Mouse (Mus musculus) heart, adult 2 months (tissue): ENCODE measurements around the gene Neurl1a.

Experiments used
- CTCF ChIP-seq: fragments of 200-600 bp; IDR thresholded peaks from 2 replicates; pipeline ENCODE4 v1.8.1; 2022; ENCODE audit warnings: antibody characterized with exemption, mild to moderate bottlenecking, moderate library complexity
- EP300 ChIP-seq: fragments of 200-500 bp; IDR thresholded peaks from 2 replicates; pipeline ENCODE4 v1.6.1; 2011; ENCODE audit warnings: low read depth, low read length, control low read depth; ENCODE audit not compliant: insufficient read depth

DNA sequence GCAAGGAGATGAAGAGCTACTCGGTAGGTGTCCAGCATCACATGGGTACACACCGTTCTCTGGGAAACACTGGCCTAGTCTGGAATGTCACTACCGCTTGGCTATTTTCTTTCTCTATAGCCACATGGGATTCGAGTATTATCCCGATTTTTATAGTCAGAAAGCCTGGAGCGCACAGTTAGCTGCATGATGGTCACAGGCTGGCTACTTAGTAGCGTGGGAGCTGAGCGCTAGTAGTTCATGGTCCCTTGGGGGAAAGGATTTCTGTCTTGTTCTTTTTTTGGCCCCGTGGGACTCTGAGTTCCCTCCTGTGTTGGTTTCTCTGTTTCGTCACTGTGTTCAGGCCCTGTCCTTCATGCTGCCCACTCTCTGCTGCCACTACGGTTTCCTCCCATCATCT lies 119.5 kb downstream of the Neurl1a start:
- TF ChIP-seq CTCF (no peak), EP300 (no peak)
